Mouse (Mus musculus) CH12.LX (cell line): ENCODE data around the gene Zfp618. TPM values are rescaled to one million over a fixed set of nuclear protein-coding genes. Genes with fewer than 3 reads are reported as not detected.

Experiments
- DNase-seq: peaks from one replicate; pipeline ENCODE4 v3.0.0-alpha.2; 2013; ENCODE audit errors: extremely low read depth
- H3K27ac ChIP-seq: 2 replicates; pipeline ENCODE4 v1.5.1; 2012; ENCODE audit warnings: low read depth, mild to moderate bottlenecking, control low read depth, moderate library complexity; ENCODE audit not compliant: insufficient read depth
- H3K27me3 ChIP-seq: replicated peaks from 2 replicates; pipeline ENCODE3; 2012; ENCODE audit warnings: inconsistent platforms
- H3K36me3 ChIP-seq, 2 experiments: replicated peaks in 1 of 2; 2 replicates each; pipeline versions ENCODE3 to v1.6.1; 2012; ENCODE audit warnings: inconsistent platforms in 1 of 2, low read length in 1 of 2, mild to moderate bottlenecking in 1 of 2, mixed read lengths in 1 of 2, moderate library complexity in 1 of 2; ENCODE audit not compliant: control insufficient read depth in 1 of 2, insufficient read depth in 1 of 2
- H3K4me1 ChIP-seq, 2 experiments: 2 replicates each; pipeline ENCODE4 v1.6.1; 2012; ENCODE audit warnings: inconsistent platforms in 1 of 2, moderate library complexity in 1 of 2; ENCODE audit not compliant: insufficient read depth in 2 of 2, control insufficient read depth in 1 of 2
- H3K4me2 ChIP-seq: 2 replicates; pipeline ENCODE4 v1.6.1; 2012; ENCODE audit warnings: low read depth, mild to moderate bottlenecking, control low read depth; ENCODE audit not compliant: poor library complexity, insufficient read depth, severe bottlenecking
- H3K4me3 ChIP-seq, 3 experiments: fragments of 150-350 bp in 1 of 3; sonication (generic) in 1 of 3; replicated peaks in 1 of 3; 2 replicates each; pipeline versions ENCODE3 to v1.5.1; 2011 to 2012; ENCODE audit warnings: low read depth in 2 of 3, low read length in 2 of 3, mild to moderate bottlenecking in 2 of 3, moderate library complexity in 2 of 3, control low read depth in 1 of 3, improper control_type of control experiment in 1 of 3, inconsistent platforms in 1 of 3, mixed read lengths in 1 of 3; ENCODE audit not compliant: poor library complexity in 1 of 3
- H3K79me2 ChIP-seq: replicated peaks from 2 replicates; pipeline ENCODE4 v1.6.1; 2012; ENCODE audit warnings: mild to moderate bottlenecking, moderate library complexity; ENCODE audit not compliant: control insufficient read depth, poor library complexity, insufficient read depth, severe bottlenecking; ENCODE audit errors: extremely low read depth
- H3K9ac ChIP-seq: 2 replicates; pipeline ENCODE4 v1.6.1; 2012; ENCODE audit warnings: low read depth, mild to moderate bottlenecking, control low read depth, moderate library complexity; ENCODE audit not compliant: insufficient read depth
- H3K9me3 ChIP-seq: replicated peaks from 2 replicates; pipeline ENCODE3; 2012; ENCODE audit warnings: low read length, inconsistent platforms, mixed read lengths
- CHD1 ChIP-seq: IDR thresholded peaks from 2 replicates; pipeline ENCODE4 v1.6.1; 2012; ENCODE audit warnings: low read depth, low read length, improper control_type of control experiment, inconsistent platforms
- CHD2 ChIP-seq: IDR thresholded peaks from 2 replicates; pipeline ENCODE4 v1.6.1; 2011; ENCODE audit warnings: low read length, improper control_type of control experiment
- ELF1 ChIP-seq: IDR thresholded peaks from 2 replicates; pipeline ENCODE4 v1.6.1; 2014; ENCODE audit warnings: low read depth, mild to moderate bottlenecking, inconsistent platforms, low read length, improper control_type of control experiment
- EP300 ChIP-seq: IDR thresholded peaks from 2 replicates; pipeline ENCODE4 v1.6.1; 2011; ENCODE audit warnings: low read length, improper control_type of control experiment
- GABPA ChIP-seq: IDR thresholded peaks from 2 replicates; pipeline ENCODE4 v1.6.1; 2012; ENCODE audit warnings: low read depth, low read length, improper control_type of control experiment, inconsistent platforms; ENCODE audit not compliant: insufficient replicate concordance
- IRF4 ChIP-seq: IDR thresholded peaks from 2 replicates; pipeline ENCODE4 v1.6.1; 2014; ENCODE audit warnings: low read depth, mild to moderate bottlenecking, inconsistent platforms, low read length, improper control_type of control experiment
- JUN ChIP-seq: IDR thresholded peaks from 2 replicates; pipeline ENCODE4 v1.6.1; 2011; ENCODE audit warnings: low read depth, mild to moderate bottlenecking, low read length, improper control_type of control experiment, moderate library complexity; ENCODE audit not compliant: insufficient read depth
- MAFK ChIP-seq: IDR thresholded peaks from 2 replicates; pipeline ENCODE4 v1.6.1; 2011; ENCODE audit warnings: low read length, improper control_type of control experiment; ENCODE audit not compliant: insufficient replicate concordance
- MAX ChIP-seq: IDR thresholded peaks from 2 replicates; pipeline ENCODE4 v1.6.1; 2011; ENCODE audit warnings: low read length, improper control_type of control experiment
- MAZ ChIP-seq: IDR thresholded peaks from 2 replicates; pipeline ENCODE4 v1.6.1; 2012; ENCODE audit warnings: low read depth, mild to moderate bottlenecking, inconsistent platforms, low read length, improper control_type of control experiment, moderate library complexity
- MEF2A ChIP-seq: IDR thresholded peaks from 2 replicates; pipeline ENCODE4 v1.6.1; 2014; ENCODE audit warnings: low read depth, mild to moderate bottlenecking, inconsistent platforms, low read length, improper control_type of control experiment, borderline replicate concordance
- MYC ChIP-seq: IDR thresholded peaks from 2 replicates; pipeline ENCODE4 v1.6.1; 2011; ENCODE audit warnings: low read depth, mild to moderate bottlenecking, improper control_type of control experiment, low read length
- PAX5 ChIP-seq: IDR thresholded peaks from 2 replicates; pipeline ENCODE4 v1.6.1; 2012; ENCODE audit warnings: low read length, inconsistent platforms, mixed read lengths
- POLR2AphosphoS2 ChIP-seq: IDR thresholded peaks from 2 replicates; pipeline ENCODE4 v1.6.1; 2011; ENCODE audit warnings: low read depth, low read length, improper control_type of control experiment
- RAD21 ChIP-seq: IDR thresholded peaks from 2 replicates; pipeline ENCODE4 v1.6.1; 2011; ENCODE audit warnings: low read depth, mild to moderate bottlenecking, low read length, improper control_type of control experiment, moderate library complexity
- RCOR1 ChIP-seq: conservative IDR thresholded peaks from 2 replicates; pipeline ENCODE4 v1.6.1; 2012; ENCODE audit warnings: low read depth, mild to moderate bottlenecking, inconsistent platforms, low read length, improper control_type of control experiment
- SMC3 ChIP-seq: IDR thresholded peaks from 2 replicates; pipeline ENCODE4 v1.6.1; 2011; ENCODE audit warnings: low read depth, low read length, improper control_type of control experiment
- TCF12 ChIP-seq: IDR thresholded peaks from 2 replicates; pipeline ENCODE4 v1.6.1; 2014; ENCODE audit warnings: low read depth, mild to moderate bottlenecking, inconsistent platforms, low read length, improper control_type of control experiment
- UBTF ChIP-seq: IDR thresholded peaks from 2 replicates; pipeline ENCODE4 v1.6.1; 2012; ENCODE audit warnings: low read depth, mild to moderate bottlenecking, inconsistent platforms, low read length, improper control_type of control experiment, moderate library complexity
- USF2 ChIP-seq: conservative IDR thresholded peaks from 2 replicates; pipeline ENCODE4 v1.6.1; 2011; ENCODE audit warnings: low read depth, low read length, improper control_type of control experiment
- ZKSCAN1 ChIP-seq: IDR thresholded peaks from 2 replicates; pipeline ENCODE4 v1.6.1; 2012; ENCODE audit warnings: low read depth, inconsistent platforms, low read length, improper control_type of control experiment, borderline replicate concordance
- ZMIZ1 ChIP-seq: IDR thresholded peaks from 2 replicates; pipeline ENCODE4 v1.6.1; 2012; ENCODE audit warnings: low read depth, mild to moderate bottlenecking, inconsistent platforms, low read length, improper control_type of control experiment
- ZNF384 ChIP-seq: IDR thresholded peaks from 2 replicates; pipeline ENCODE4 v1.6.1; 2012; ENCODE audit warnings: low read depth, low read length, improper control_type of control experiment, inconsistent platforms
- dilution Hi-C: fragments of 300-500 bp; cut with MboI; formaldehyde crosslinking; loops from 2 replicates; pipeline ENCODE4 v1.14.3; 2020; ENCODE audit warnings: low sequenced_read_pairs; ENCODE audit not compliant: extremely low pct_unique_long_range_greater_than_20kb, extremely low pct_ligation_motif_present
- in situ Hi-C: fragments of 300-500 bp; cut with MboI; formaldehyde crosslinking; loops from 3 replicates; pipeline ENCODE4 v1.14.3; 2019; ENCODE audit warnings: low sequenced_read_pairs, low pct_ligation_motif_present, low pct_unique_long_range_greater_than_20kb, mixed read lengths
- polyA plus RNA-seq: library from polyadenylated mRNA; unstranded; fragments of >175 nt; gene quantifications from 2 replicates; pipeline ENCODE4 v1.2.1, GENCODE M21; 2012; ENCODE audit warnings: low read depth; ENCODE audit not compliant: insufficient read length
- total RNA-seq, 2 experiments: library from RNA; depleted of rRNA; stranded (reverse); fragments of 300-350 nt in 1 of 2; fragments of >200 nt in 1 of 2; gene quantifications; 2 replicates each; pipeline ENCODE4 v1.2.3; 2012 to 2014

Gene Zfp618
- total and polyA plus RNA-seq, 3 experiments: not detected

GRCm38 (mm10) chr4:63050319-63050676 is 84.9 kb downstream of the Zfp618 start:
- TF ChIP-seq RAD21 (no peak), ZKSCAN1 (no peak), MEF2A (no peak), GABPA (no peak), CHD1 (no peak), ZNF384 (no peak), ZMIZ1 (no peak), POLR2AphosphoS2 (no peak), TCF12 (no peak), JUN (no peak), MAZ (no peak), USF2 (no peak), MAFK (no peak), EP300 (no peak), CHD2 (no peak), ELF1 (no peak), UBTF (no peak), SMC3 (no peak), MYC (no peak), PAX5 (no peak)
- H3K27ac ChIP-seq: no peak overlapping the region
- H3K27me3 ChIP-seq: peaks cover 48% of the 10 kb centered on the region
- H3K9me3 ChIP-seq: peaks cover 2% of the 10 kb centered on the region
- dilution Hi-C loops (no loop called here), in situ Hi-C loops (no loop called here)
- DNase-seq: no peak
- H3K4me1 ChIP-seq: no peaks in the 10 kb centered on the region
- H3K4me2 ChIP-seq: no peak overlapping the region
- H3K9ac ChIP-seq: no peak overlapping the region
- H3K79me2 ChIP-seq: no peaks in the 10 kb centered on the region
- no peaks in the 10 kb centered on the region for H3K36me3 ChIP-seq
- H3K4me3 ChIP-seq: no peak overlapping the region

- TF ChIP-seq RCOR1 (no peak), IRF4 (no peak), RAD21 (no peak), MAX (no peak)
- H3K9ac ChIP-seq: no peak overlapping the region
- H3K4me2 ChIP-seq: no peak overlapping the region
- H3K36me3 ChIP-seq: no peaks in the 10 kb centered on the region
- peaks cover 2% of the 10 kb centered on the region for H3K9me3 ChIP-seq
- H3K27ac ChIP-seq: no peak overlapping the region
- DNase-seq: no peak
- no peaks in the 10 kb centered on the region for H3K4me1 ChIP-seq
- in situ Hi-C loops (no loop called here), dilution Hi-C loops (no loop called here)
- peaks cover 54% of the 10 kb centered on the region for H3K27me3 ChIP-seq
- H3K79me2 ChIP-seq: no peaks in the 10 kb centered on the region
- H3K4me3 ChIP-seq: no peak overlapping the region
Measured at GRCm38 (mm10) chr4:63050949-63051348, 85.6 kb downstream of the Zfp618 start.
